Mouse (Mus musculus): ENCODE data around the gene Gsto1.

DNA sequence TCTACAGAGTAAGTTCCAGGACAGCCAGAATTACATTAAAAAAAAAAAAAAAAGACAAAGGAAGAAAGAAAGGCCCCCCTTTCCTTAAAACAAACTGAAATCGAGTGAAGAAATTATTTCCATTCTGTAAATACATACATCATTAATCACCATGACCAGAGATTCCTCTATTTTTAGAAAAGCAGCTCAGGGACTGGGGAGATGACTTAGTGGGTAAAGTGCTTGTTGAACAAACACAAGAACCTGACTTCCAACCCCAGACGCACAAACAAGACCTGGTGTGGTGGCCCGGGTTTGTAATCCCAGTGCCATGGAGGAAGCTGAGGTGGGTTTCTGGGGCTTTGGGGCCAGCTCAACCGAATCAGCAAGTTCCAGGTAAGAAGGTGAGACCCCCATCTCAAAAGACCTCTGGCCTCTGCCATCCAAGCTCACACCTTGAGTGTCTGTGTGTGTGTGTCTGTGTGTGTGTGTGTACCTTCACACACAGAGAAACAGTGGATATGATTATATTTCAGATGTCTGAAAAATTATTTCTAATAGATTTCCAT lies 12.9 kb downstream of the Gsto1 start:
- TF ChIP-seq CTCF (IDR thresholded peaks at IDR 0.05; ENCODE audit: borderline replicate concordance, insufficient read depth, low read length) (no peak), POLR2A (IDR thresholded peaks at IDR 0.05; ENCODE audit: low read depth, low read length) (no peak)
